Mouse (Mus musculus) liver, embryonic 11.5 days (tissue): ENCODE data around the gene Gm37240. TPM values are rescaled to one million over a fixed set of nuclear protein-coding genes. Genes with fewer than 3 reads are reported as not detected.

Experiments used
- ATAC-seq: fragments of 200-750 bp; cut with Nextera tagmentation; replicated peaks from 2 replicates; pipeline ENCODE4 v1.8.0; 2017; ENCODE audit warnings: moderate number of reproducible peaks, mild to moderate bottlenecking, moderate TSS enrichment, moderate library complexity; ENCODE audit not compliant: low FRiP score
- DNase-seq: peaks from one replicate; pipeline ENCODE4 v3.0.0-alpha.2; 2017; ENCODE audit warnings: low spot score
- H3K27ac ChIP-seq: fragments of 300-500 bp; sonication (generic); 2 replicates; pipeline ENCODE4 v1.5.1; 2014; ENCODE audit warnings: mild to moderate bottlenecking, low read depth, low read length, control low read depth
- H3K27me3 ChIP-seq: fragments of 300-500 bp; sonication (generic); replicated peaks from 2 replicates; pipeline ENCODE4 v1.6.1; 2014; ENCODE audit warnings: low read length, mixed read lengths; ENCODE audit not compliant: control insufficient read depth, insufficient read depth
- H3K36me3 ChIP-seq: fragments of 300-500 bp; sonication (generic); 2 replicates; pipeline ENCODE4 v1.6.1; 2014; ENCODE audit warnings: mild to moderate bottlenecking, low read length, moderate library complexity, mixed read lengths; ENCODE audit not compliant: control insufficient read depth, insufficient read depth
- H3K4me1 ChIP-seq: fragments of 300-500 bp; sonication (generic); replicated peaks from 2 replicates; pipeline ENCODE4 v1.6.1; 2014; ENCODE audit warnings: low read length, mixed read lengths; ENCODE audit not compliant: control insufficient read depth, insufficient read depth
- H3K4me2 ChIP-seq: fragments of 300-500 bp; sonication (generic); 2 replicates; pipeline ENCODE4 v1.6.1; 2014; ENCODE audit warnings: mild to moderate bottlenecking, control low read depth, moderate library complexity
- H3K4me3 ChIP-seq: fragments of 300-500 bp; sonication (generic); 2 replicates; pipeline ENCODE4 v1.5.1; 2014; ENCODE audit warnings: low read depth, low read length, control low read depth
- H3K9ac ChIP-seq: fragments of 300-500 bp; sonication (generic); 2 replicates; pipeline ENCODE4 v1.6.1; 2014; ENCODE audit warnings: low read depth, low read length, control low read depth
- H3K9me3 ChIP-seq: fragments of 300-500 bp; sonication (generic); 2 replicates; pipeline ENCODE4 v1.6.1; 2016; ENCODE audit warnings: low read length, inconsistent platforms, mixed read lengths; ENCODE audit not compliant: control insufficient read depth
- WGBS: fragments of 180-500 bp; shearing (Covaris S2); extraction: QIAGEN DNeasy Blood & Tissue Kit; methylation state at CpG from one replicate; pipeline ENCODE4 v1.1.7; 2014; 5-methylcytosine and 5-hydroxymethylcytosine counted together
- polyA plus RNA-seq: library from polyadenylated mRNA; unstranded; fragments of >200 nt; fragmentation: Nextera tagmentation; extraction: Ambion mirVana; gene quantifications from 2 replicates; pipeline ENCODE4 v1.2.1, GENCODE M21; 2014

Gene Gm37240
- polyA plus RNA-seq, 1 experiment from 2014 or later = 1.6 TPM

- Histone ChIP-seq H3K36me3 (no peaks in the 10 kb centered on the region), H3K4me1 (no peaks in the 10 kb centered on the region), H3K9ac (no peak overlapping the region), H3K9me3 (no peaks in the 10 kb centered on the region), H3K4me3 (no peak overlapping the region), H3K27ac (no peak overlapping the region), H3K27me3 (no peaks in the 10 kb centered on the region), H3K4me2 (no peak overlapping the region)
- DNase-seq (no peak), ATAC-seq (no peak)
- WGBS = 66% methylated on average over 2 of the region's 2 CpGs
Observed at GRCm38 (mm10) chr3:85551352-85551751, 336.0 kb downstream of the Gm37240 start.

- no peaks in the 10 kb centered on the region for H3K27me3 ChIP-seq
- 80% methylated on average over 4 of the region's 4 CpGs for WGBS
- no peak overlapping the region for H3K9ac ChIP-seq
- ATAC-seq (no peak), DNase-seq (no peak)
- no peak overlapping the region for H3K4me3 ChIP-seq
- no peak overlapping the region for H3K4me2 ChIP-seq
- H3K4me1 ChIP-seq = no peaks in the 10 kb centered on the region
- no peak overlapping the region for H3K27ac ChIP-seq
- no peaks in the 10 kb centered on the region for H3K9me3 ChIP-seq
- no peaks in the 10 kb centered on the region for H3K36me3 ChIP-seq
Observed at GRCm38 (mm10) chr3:85550312-85550711, 337.0 kb downstream of the Gm37240 start.

- WGBS = 52% methylated on average over 2 of the region's 2 CpGs
- H3K36me3 ChIP-seq = no peaks in the 10 kb centered on the region
- no peaks in the 10 kb centered on the region for H3K4me1 ChIP-seq
- no peaks in the 10 kb centered on the region for H3K9me3 ChIP-seq
- no peak overlapping the region for H3K9ac ChIP-seq
- H3K27me3 ChIP-seq = no peaks in the 10 kb centered on the region
- H3K4me3 ChIP-seq = no peak overlapping the region
- DNase-seq (no peak), ATAC-seq (no peak)
- H3K4me2 ChIP-seq = no peak overlapping the region
- H3K27ac ChIP-seq = no peak overlapping the region
Observed at GRCm38 (mm10) chr3:85543652-85544051, 343.7 kb downstream of the Gm37240 start.

GRCm38 (mm10) chr3:85542765-85543164 is 344.6 kb downstream of the Gm37240 start:
- Histone ChIP-seq H3K27me3 (no peaks in the 10 kb centered on the region), H3K4me1 (no peaks in the 10 kb centered on the region), H3K27ac (no peak overlapping the region), H3K4me3 (no peak overlapping the region), H3K4me2 (no peak overlapping the region), H3K36me3 (no peaks in the 10 kb centered on the region), H3K9ac (no peak overlapping the region), H3K9me3 (no peaks in the 10 kb centered on the region)
- 41% methylated on average over 3 of the region's 3 CpGs for WGBS
- no peak for ATAC-seq
- DNase-seq = no peak

GRCm38 (mm10) chr3:85535621-85536520 is 351.4 kb downstream of the Gm37240 start:
- Histone ChIP-seq H3K27me3 (no peaks in the 10 kb centered on the region), H3K36me3 (no peaks in the 10 kb centered on the region), H3K4me1 (no peaks in the 10 kb centered on the region), H3K4me2 (no peak overlapping the region), H3K27ac (no peak overlapping the region), H3K9me3 (no peaks in the 10 kb centered on the region), H3K9ac (no peak overlapping the region), H3K4me3 (no peak overlapping the region)
- WGBS = 80% methylated on average over 11 of the region's 11 CpGs
- DNase-seq (no peak), ATAC-seq (no peak)

GRCm38 (mm10) chr3:85535042-85535441 is 352.3 kb downstream of the Gm37240 start:
- H3K9me3 ChIP-seq = no peaks in the 10 kb centered on the region
- no peaks in the 10 kb centered on the region for H3K27me3 ChIP-seq
- ATAC-seq = no peak
- H3K4me1 ChIP-seq = no peaks in the 10 kb centered on the region
- DNase-seq = no peak
- no peak overlapping the region for H3K4me3 ChIP-seq
- H3K36me3 ChIP-seq = no peaks in the 10 kb centered on the region
- no peak overlapping the region for H3K9ac ChIP-seq
- no peak overlapping the region for H3K4me2 ChIP-seq
- H3K27ac ChIP-seq = no peak overlapping the region
- 78% methylated on average over 3 of the region's 3 CpGs for WGBS

- Histone ChIP-seq H3K4me2 (no peak overlapping the region), H3K36me3 (no peaks in the 10 kb centered on the region), H3K4me3 (no peak overlapping the region), H3K9ac (no peak overlapping the region), H3K27ac (no peak overlapping the region), H3K27me3 (no peaks in the 10 kb centered on the region), H3K9me3 (no peaks in the 10 kb centered on the region), H3K4me1 (no peaks in the 10 kb centered on the region)
- ATAC-seq = no peak
- WGBS = 83% methylated on average over 3 of the region's 3 CpGs
- DNase-seq = no peak
Observed at GRCm38 (mm10) chr3:85532376-85532775, 354.9 kb downstream of the Gm37240 start.

- WGBS = 78% methylated on average over 8 of the region's 8 CpGs
- no peak for ATAC-seq
Observed at GRCm38 (mm10) chr3:85530601-85531161, 356.6 kb downstream of the Gm37240 start.

More at GRCm38 (mm10) chr3:85530601-85531161, 356.6 kb downstream of the Gm37240 start:
- Histone ChIP-seq H3K4me2 (no peak overlapping the region), H3K9ac (no peak overlapping the region), H3K9me3 (no peaks in the 10 kb centered on the region), H3K27ac (no peak overlapping the region), H3K27me3 (no peaks in the 10 kb centered on the region), H3K36me3 (no peaks in the 10 kb centered on the region), H3K4me1 (no peaks in the 10 kb centered on the region), H3K4me3 (no peak overlapping the region)
- DNase-seq = no peak
